Mouse (Mus musculus): Measurements from ENCODE around the gene Primpol.

DNA sequence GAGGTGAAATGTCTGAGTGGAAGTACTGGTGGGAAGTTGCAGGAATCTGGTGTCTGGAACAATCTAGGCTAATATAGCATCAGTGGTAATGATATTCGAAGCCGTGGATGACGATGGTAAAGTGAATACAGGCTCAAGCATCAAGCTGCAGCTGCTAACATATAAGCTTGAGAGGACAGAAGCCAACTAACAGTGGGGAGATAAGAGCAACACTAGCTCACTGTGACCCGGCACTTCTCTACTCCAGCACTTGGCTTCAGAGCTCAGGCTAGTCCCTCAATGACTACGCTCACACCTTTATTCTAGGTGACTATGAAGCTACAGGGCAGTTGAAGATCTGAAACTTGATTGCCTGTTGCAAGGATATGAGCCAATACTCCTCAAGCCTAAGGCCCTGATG lies 18.3 kb downstream of the Primpol start:
- TF ChIP-seq CTCF (IDR thresholded peaks at IDR 0.05; ENCODE audit: low read depth, low read length) (no peak), POLR2A (IDR thresholded peaks at IDR 0.05; ENCODE audit: borderline replicate concordance, low read depth, low read length) (no peak)

All from bone marrow macrophage, adult 2 months (primary cell).